Mouse (Mus musculus) thymus, postnatal 14 days (tissue): ENCODE results near the gene Cdk19.

Source experiments
- DNase-seq: peaks from one replicate; pipeline ENCODE4 v3.0.0; 2021

The Cdk19 gene

GRCm38 (mm10) chr10:40444586-40444985, 105.2 kb downstream of the Cdk19 start:
- DNase-seq = no peak

GRCm38 (mm10) chr10:40446088-40446604, 106.8 kb downstream of the Cdk19 start:
- DNase-seq = no peak

- no peak for DNase-seq
Measured at GRCm38 (mm10) chr10:40446630-40447029, 107.3 kb downstream of the Cdk19 start.

GRCm38 (mm10) chr10:40447295-40447694, 107.9 kb downstream of the Cdk19 start:
- DNase-seq = no peak

GRCm38 (mm10) chr10:40447921-40448320, 108.6 kb downstream of the Cdk19 start:
- peak; percentile 59 for DNase-seq

GRCm38 (mm10) chr10:40448444-40448843, 109.1 kb downstream of the Cdk19 start:
- DNase-seq = no peak

GRCm38 (mm10) chr10:40449571-40449970, 110.2 kb downstream of the Cdk19 start:
- DNase-seq = peak; percentile 61

- no peak for DNase-seq
Measured at GRCm38 (mm10) chr10:40450171-40450570, 110.8 kb downstream of the Cdk19 start.

GRCm38 (mm10) chr10:40457116-40457515, 117.8 kb downstream of the Cdk19 start:
- no peak for DNase-seq

GRCm38 (mm10) chr10:40459141-40459540, 119.8 kb downstream of the Cdk19 start:
- DNase-seq = no peak

- no peak for DNase-seq
Measured at GRCm38 (mm10) chr10:40461362-40461761, 122.0 kb downstream of the Cdk19 start.

GRCm38 (mm10) chr10:40462257-40462656, 122.9 kb downstream of the Cdk19 start:
- peak; percentile 47 for DNase-seq

GRCm38 (mm10) chr10:40467174-40467911, 128.0 kb downstream of the Cdk19 start:
- DNase-seq = no peak

- no peak for DNase-seq
Measured at GRCm38 (mm10) chr10:40467912-40468254, 128.5 kb downstream of the Cdk19 start.

GRCm38 (mm10) chr10:40469145-40469544, 129.8 kb downstream of the Cdk19 start:
- DNase-seq = peak; percentile 53

- peak; percentile 19 for DNase-seq
Measured at GRCm38 (mm10) chr10:40476535-40477285, 137.3 kb downstream of the Cdk19 start.

GRCm38 (mm10) chr10:40477426-40478075, 138.2 kb downstream of the Cdk19 start:
- no peak for DNase-seq

GRCm38 (mm10) chr10:40478626-40479025, 139.3 kb downstream of the Cdk19 start:
- DNase-seq = no peak

GRCm38 (mm10) chr10:40479216-40479615, 139.9 kb downstream of the Cdk19 start:
- DNase-seq = no peak

GRCm38 (mm10) chr10:40479621-40480193, 140.3 kb downstream of the Cdk19 start:
- DNase-seq = peak; percentile 57

GRCm38 (mm10) chr10:40481534-40481933, 142.2 kb downstream of the Cdk19 start:
- DNase-seq = no peak

GRCm38 (mm10) chr10:40482285-40482684, 142.9 kb downstream of the Cdk19 start:
- no peak for DNase-seq
